Mouse (Mus musculus) left cerebral cortex, postnatal 25 days (tissue): ENCODE measurements around the gene Rps3. TPM values are rescaled to one million over a fixed set of nuclear protein-coding genes. Genes with fewer than 3 reads are reported as not detected.

Source experiments
- DNase-seq, 2 experiments: peaks; one replicate each; pipeline ENCODE4 v3.0.0; 2022; ENCODE audit warnings: low spot score in 2 of 2, mixed read lengths in 1 of 2
- intact Hi-C: fragments of 180-260 bp; cut with DNase I; formaldehyde crosslinking; loops from one replicate; pipeline ENCODE4 v1.15.1; 2025
- total RNA-seq, 2 experiments: library from RNA; stranded (reverse); gene quantifications; 2 replicates each; pipeline ENCODE4 v1.2.3; 2021

Gene Rps3
- total RNA-seq, 2 experiments from 2014 or later: 230 to 233 TPM

DNA sequence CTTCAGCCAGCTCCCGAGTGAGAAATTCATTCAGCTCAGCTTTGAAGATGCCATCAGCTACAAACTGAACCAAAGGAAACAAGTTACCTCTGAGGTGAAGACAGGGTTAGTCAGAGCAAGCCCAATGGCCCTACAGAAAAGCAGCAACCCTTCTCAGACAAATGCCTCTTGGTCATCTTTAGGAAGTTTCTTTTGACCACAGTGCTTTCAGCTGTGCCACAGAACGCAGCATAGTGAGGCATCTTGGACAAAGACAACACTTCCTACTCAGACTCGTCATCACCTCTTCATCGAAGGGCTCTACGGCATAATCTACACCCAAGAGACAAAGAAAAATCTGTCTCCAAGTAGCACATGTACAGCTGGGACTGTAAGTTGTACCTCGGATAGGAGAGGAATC, 901 bp downstream of the Rps3 start:
- intact Hi-C loops: no loop called here
- DNase-seq: no peak

DNA sequence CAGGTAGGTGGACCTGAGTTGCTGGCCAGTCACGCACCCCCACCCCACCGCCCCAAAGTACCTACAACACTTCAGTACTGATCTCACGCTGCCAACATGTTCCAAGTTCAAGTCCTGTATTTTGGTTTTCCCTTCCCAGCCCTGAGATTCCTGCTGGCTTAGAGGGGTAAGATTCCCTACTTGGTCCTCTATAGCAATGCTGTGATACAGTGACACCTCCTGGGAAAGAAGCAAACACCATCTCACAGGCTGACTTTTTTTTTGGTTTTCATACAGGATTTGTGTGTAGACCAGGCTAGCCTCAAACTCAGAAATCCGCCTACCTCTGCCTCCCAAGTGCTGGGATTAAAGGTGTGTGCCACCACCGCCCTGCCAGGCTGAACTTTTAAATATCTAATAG, 6.3 kb downstream of the Rps3 start:
- intact Hi-C loops: no loop called here
- no peak for DNase-seq

DNA sequence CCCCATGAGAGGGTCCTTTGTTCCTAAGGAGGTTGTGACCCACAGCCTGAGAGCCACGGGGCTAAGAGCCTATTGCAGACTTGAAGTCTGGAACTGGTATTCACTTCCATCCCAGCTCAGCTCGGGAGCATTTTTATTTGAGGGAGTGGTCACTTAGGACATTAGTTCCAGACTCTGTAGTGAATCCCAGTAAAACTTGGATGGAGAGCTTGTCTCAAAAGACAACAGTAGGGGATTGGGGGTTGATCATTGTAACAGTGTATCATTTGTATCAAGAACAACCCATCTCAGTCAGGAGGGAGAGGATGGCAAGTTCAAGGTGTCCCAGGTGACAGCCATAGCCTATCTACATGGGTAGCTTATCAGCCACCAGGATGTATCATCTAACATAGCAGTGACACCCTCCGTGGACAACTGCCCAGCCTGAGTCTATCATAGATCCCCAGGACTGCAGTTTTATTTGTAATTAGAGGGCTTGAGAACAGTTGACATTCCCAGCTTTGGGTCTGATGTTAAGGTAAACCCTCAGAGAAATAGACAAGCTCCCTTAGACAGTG, 6.9 kb downstream of the Rps3 start:
- intact Hi-C loops: no loop called here
- DNase-seq: no peak

DNA sequence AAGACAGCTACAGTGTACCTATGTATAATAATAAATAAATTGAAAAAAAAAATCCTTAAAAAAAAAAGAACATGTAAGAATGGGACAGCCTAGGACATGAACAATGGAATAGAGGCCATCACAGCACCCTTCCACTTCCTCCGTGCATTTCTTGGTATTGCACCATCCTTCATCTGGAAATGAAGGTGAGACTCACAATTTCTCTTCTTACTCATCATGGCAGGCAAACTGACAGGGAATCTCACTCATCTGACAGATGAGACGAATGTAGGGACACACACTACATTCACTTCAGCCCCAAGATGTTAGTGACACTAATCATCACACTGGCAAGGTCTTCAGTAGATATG, 8.0 kb downstream of the Rps3 start:
- intact Hi-C loops: no loop called here
- DNase-seq: no peak

DNA sequence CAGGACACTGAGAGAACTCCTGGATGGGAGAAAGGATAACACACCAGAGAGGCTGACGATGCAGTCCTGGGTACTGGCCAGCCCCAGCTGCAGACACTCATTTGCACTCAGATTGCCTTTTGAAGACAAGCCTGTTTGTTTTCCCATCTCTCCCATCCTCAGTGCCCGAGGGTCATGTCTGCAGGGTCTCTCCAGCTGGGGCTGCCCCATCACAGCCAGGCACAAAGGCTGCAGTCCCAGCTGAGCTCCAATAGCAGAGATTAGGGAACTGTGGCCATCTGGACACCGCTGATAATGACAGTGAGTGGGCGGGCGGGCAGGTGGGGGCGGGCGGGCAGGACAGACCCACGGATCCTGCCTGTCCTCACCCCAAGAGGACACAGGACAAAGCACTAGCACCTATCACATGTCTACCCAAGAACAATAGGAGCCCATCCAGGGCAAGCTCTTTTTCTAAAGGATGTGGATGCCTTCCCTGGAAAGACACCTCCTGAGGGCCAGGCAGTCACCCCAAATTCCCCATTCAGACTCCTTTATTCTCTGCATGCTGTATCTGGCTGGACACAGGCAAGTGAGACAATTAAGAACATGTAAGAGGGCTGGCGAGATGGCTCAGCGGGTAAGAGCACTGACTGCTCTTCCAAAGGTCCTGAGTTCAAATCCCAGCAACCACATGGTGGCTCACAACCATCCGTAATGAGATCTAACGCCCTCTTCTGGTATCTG, 8.5 kb downstream of the Rps3 start:
- DNase-seq: peak in 1 of 2 experiments; percentile 61
- intact Hi-C loops: no loop called here

DNA sequence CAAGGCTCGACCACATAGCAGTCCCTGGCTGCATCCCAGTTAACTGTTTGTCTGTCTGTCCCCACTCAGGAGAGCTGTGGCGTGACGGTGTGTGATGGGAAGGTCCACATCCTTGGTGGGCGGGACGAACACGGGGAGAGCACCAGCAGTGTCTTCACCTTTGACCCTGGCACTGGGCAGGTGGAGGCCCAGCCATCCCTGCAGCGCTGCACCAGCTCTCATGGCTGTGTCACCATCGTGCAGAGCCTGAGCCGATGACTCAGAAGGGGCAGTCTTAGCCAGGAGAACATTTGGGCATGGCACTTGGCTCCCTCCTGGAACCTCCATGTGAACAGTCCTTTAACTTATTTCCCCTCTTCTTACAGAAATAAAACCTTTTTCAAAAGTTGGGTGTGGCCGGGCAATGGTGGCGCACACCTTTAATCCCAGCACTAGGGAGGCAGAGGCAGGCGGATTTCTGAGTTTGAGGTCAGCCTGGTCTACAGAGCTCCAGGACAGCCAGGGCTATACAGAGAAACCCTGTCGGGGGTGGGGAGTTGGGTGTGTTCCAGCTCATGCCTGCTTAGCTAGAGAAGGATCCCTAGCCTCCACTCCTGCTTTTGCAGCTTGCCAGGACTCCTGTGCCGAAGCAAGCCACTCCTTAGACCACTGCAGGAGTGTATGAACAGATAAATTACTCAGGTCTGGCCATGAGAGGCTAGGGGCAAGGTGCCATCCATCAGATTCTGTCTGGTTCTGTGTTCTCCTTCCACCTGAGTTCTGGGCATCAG, 9.7 kb downstream of the Rps3 start:
- no peak for DNase-seq
- intact Hi-C loops: no loop called here

DNA sequence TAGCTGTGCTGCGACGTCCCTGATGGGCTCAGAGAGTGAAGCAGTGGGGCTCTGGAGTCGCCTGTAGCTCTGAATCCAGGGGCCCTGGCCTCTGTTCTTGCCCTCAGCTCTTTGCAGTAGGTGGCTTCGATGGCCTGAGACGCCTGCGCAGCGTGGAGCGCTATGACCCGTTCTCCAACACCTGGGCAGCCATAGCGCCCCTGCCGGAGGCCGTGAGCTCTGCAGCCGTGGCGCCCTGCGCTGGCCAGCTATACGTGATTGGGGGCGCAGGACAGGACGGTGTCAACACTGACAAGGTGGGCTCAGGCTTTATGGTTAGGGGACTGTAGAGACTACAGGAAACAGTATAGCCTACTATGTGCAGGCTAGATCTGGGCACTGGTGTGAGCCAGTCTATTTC, 12.0 kb downstream of the Rps3 start:
- no peak for DNase-seq
- intact Hi-C loops: no loop called here

DNA sequence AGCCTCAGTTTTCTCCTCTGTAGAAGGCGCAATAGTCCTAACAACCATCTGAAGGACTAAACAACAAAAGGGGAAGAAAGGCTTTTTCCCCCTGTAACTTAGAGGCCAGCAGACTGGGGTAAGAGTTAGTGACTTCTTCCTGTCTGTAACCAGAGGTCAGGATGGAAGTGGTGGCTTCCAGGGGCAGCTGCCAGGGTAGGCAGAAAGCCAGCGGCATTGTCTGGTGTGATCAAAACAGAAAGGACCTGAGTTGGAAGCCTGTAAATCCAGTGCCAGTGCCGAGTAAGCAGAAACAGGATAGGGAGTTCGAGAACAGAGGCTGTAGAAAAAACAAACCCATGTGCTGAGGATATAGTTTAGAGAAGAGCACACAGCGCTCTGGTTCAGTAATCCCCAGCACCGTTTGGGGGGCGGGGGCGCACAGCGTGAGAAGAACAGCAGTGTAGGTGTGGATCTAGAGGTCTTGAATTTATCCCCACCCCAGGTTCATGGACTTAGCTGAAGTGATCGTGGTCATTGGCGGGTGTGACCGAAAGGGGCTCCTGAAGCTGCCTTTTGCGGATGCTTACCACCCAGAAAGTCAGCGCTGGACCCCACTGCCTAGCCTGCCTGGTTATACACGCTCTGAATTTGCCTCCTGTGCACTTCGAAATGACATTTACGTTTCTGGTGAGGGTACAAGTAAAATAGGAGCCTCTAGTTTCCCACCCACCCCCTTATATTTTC, 13.7 kb downstream of the Rps3 start:
- intact Hi-C loops: no loop called here
- DNase-seq: no peak

DNA sequence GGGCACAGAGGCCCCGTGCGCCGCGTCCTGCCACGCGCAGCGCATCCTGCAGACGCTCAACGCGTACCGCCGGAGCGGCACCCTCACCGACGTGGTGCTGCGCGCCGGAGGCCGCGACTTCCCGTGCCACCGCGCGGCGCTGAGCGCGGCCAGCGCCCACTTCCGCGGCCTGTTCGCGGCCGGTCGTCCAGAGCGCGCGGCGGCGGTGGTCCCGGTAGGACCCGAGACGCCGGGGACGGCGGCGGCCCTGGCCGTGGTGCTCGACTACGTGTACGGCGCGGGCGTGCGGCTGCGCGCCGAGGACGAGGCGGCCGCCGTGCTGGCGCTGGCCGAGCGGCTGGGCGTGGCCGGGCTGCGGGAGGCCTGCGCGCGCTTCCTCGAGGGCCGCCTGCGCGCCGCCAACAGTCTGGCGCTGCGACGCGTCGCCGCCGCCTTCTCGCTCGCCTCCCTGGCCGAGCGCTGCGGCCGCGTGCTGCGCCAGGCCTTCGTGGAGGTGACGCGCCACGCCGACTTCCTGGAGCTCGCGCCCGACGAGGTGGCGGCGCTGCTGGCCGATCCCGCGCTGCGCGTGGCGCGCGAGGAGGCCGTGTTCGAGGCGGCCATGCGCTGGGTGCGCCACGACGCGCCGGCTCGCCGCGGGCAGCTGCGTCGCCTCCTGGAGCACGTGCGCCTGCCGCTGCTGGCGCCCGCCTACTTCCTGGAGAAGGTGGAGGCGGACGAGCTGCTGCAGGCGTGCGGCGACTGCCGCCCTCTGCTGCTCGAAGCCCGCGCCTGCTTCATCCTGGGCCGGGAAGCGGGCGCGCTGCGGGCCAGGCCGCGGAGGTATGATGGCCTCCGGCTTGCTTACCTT, 15.0 kb downstream of the Rps3 start:
- peak; percentile 77 to 87 for DNase-seq
- intact Hi-C loops: no loop called here

DNA sequence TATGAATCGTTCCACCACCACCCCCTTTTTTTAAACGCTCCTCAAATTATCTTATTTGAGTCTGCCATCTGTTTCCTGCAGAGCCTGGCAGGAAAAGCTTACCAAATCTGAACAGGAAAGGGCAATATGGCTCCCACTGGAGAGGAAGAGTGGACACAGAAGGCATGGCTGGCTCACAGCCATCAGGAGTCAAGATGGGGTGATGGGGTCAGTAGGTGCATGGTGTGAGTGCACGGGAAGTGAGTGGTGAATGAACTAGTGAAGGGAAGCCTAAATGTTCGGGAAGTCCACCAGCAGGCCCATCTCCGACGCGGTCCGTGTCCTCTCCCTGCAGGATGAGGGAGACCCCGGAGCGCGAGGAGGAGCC, 15.6 kb downstream of the Rps3 start:
- DNase-seq: peak in 1 of 2 experiments; percentile 71
- intact Hi-C loops: no loop called here

DNA sequence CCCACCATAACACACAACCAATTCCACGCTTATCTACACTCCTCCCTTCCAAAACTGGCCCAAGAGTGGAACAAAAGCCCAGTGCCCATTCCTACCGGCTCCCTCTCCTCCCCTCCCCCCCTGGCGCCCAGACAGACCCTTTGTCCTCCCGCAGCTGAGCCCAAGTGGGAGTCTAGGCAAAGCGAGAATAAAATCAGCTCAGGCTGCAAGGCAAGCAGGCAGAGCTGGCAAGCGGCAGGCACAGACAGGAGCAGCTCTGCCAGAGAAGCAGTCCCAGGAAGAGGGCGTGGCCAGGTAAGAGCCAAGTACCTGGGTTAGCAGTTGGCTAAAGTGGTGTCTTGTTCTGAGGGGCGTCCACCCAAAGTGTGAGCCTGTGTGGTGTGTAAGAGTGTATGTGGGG, 17.7 kb downstream of the Rps3 start, which contains the start of gene Klhl35:
Klhl35 (plus strand) TSS at position 194 of the 400 bp plus-strand sequence.
- peak in 1 of 2 experiments; percentile 60 for DNase-seq
- intact Hi-C loops: no loop called here

DNA sequence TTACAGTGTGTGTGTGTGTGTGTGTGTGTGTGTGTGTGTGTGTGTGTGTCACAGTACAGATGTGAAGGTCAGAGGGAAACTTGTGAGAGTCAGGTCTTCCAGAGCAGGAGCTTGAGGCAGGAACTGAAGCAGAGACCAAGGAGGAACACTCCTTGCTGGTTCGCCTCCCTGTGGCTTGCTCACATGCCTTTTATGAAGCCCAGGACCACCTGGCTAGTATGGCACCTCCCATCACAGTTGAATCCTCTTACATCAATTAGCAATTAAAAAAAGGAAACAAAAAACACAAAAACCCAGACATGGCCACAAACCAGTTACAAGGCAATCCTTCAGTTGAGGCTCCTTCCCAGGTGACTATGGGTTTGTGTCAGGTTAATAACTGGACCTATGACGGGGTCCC, 20.4 kb downstream of the Rps3 start:
- no peak for DNase-seq
- intact Hi-C loops: no loop called here

DNA sequence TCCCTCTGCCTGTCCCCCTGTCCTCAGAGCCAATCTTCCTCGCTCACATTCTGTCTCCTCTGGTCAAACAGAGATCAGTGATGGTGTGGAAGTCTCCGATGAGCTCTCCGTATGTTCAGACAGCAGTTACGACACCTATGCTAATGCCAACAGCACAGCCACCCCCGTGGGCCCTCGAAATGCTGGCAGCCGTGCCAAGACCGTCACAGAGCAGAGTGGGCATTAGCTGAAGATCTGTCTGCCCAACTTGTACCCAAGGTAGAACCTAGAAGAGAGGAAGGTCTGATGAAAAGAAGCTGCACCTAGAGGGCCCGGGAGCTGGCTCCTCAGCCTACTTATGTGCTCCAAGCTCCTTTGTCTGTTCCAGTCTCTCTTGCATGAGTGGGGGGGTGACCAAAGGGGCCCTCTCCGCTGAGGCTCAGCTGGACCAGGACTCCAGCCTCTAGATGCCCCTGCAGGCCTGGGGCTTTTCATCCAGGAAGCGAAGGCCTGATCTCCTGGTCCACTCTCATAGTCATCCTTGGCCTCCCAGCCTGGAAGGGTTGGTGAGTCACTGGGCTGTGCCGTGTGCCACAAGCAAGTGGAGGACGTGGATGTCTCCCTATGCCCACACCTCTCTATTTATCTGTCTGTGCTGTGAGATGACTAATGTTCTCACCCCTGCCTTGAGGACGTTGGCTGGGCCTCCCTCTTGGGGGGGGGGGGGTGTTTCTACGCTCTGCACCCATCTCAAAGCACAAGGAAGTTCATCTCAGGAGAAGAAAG, 23.5 kb downstream of the Rps3 start:
- intact Hi-C loops: loop anchor here (10.0 kb wide), 1 partner anchor 285 kb away; no protein-coding TSS in a partner anchor
- peak in 1 of 2 experiments; percentile 78 for DNase-seq

DNA sequence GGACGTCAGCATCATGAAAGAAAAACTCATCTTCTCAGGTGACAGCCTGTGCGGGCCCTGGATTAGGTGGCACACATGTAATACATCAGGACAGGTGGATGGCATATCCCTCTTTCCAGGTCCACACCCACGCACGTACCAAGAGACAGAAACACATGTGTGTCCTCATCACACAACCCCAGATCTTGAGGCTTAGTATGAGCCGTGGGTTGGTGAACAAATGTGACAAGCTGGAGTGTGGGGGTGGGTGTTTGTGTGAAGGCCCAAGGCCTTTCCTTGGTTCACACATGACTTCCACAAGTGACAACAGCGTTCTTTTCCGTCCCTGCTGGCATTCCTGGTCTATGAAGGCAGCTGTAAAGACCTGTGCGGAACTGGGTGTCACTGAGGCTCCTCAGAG, 24.7 kb downstream of the Rps3 start:
- peak; percentile 44 to 82 for DNase-seq
- intact Hi-C loops: loop anchor here (10.0 kb wide), 1 partner anchor 284 kb away; no protein-coding TSS in a partner anchor

DNA sequence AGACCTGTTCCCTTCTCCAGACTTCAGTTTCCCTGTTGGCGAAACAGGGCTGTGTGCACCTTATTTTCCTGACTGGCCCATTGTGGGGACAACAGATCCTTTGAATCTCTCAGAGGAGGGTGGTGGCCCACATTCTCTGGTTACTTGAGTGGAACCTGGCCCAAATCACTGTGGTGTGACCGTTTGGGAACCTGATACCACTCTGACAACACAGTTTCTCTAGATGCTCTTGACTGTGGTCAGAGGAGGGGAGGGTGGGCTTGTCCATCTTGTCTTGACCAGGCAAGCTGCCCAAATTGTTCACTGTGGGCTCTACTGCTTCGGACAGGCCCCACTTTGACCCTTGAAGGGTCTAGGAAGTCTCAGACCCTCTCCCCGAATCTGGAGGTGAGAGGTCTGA, 29.5 kb downstream of the Rps3 start:
- intact Hi-C loops: loop anchor here (5.0 to 10.0 kb wide), 2 partner anchors 122 to 279 kb away; no protein-coding TSS in a partner anchor
- DNase-seq: no peak

DNA sequence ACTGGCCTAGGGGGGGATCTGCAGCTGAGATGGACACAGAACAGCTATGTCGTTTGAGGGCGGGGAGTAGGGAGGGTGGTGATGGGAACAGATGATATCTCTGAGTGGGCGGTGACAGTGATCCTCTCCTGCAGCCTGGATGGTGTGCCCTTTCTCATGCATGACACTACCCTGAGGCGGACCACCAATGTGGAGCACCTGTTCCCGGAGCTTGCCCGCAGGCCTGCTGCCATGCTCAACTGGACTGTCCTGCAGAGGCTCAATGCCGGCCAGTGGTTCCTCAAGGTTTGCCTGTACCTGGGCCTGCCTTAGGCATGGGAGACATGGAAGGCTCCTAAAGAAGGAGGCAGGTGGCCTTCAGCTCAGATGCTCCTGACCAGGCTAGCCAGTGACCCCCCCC, 30.7 kb downstream of the Rps3 start:
- no peak for DNase-seq
- intact Hi-C loops: loop anchor here (5.0 to 10.0 kb wide), 2 partner anchors 121 to 278 kb away; no protein-coding TSS in a partner anchor

DNA sequence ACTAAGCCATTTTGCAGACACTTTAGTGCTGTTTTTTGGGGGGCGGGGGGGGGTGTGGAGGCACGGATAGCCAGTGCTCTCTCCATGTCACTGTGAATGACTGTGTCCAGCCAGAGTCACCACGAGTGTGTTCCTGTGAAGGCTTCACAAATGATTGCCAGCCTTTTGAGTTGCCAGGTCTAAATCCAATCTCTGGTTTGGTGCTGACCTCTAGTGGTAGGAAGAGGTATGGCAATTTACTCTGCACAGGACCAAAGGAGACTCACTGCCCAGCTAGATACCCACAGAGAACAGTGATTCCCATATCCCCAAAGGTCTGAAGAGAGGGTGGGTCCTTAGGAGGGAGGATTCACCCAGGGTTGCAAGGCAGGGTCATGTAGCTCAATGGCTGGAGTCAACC, 32.8 kb downstream of the Rps3 start:
- peak; percentile 84 to 86 for DNase-seq
- intact Hi-C loops: loop anchor here (1.0 to 10.0 kb wide), 3 partner anchors 75 to 276 kb away; no protein-coding TSS in a partner anchor

DNA sequence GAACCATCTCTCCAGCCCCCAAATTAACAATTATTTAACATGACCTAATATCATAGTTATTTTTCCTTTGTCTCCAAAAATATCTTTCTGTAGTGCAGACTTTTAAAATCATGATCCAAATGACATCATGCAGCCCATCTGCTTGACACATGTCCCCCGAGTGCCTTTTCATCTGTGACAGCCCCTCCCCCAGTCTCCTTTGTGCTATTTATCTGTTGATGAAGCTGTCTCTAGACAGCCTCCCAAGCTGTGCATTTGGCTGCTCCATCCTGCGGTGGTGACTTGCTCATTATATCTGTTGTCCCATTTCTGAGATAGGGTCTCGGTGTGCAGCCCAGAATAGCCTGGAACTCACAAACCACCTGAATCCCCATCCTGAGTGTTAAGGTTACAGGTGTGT, 33.8 kb downstream of the Rps3 start:
- intact Hi-C loops: loop anchor here (1.0 to 10.0 kb wide), 3 partner anchors 74 to 275 kb away; no protein-coding TSS in a partner anchor
- no peak for DNase-seq
